Comparison of ENCODE assay signal across 14 mouse cellular contexts in genomic region chr6:112928841-112929240, GRCm38 (mm10). TPM values are rescaled to one million over a fixed set of nuclear protein-coding genes. Genes with fewer than 3 reads are reported as not detected.
DNase-seq lines count a peak whose midpoint lies in the region; ATAC-seq lines count a peak whose summit lies in the region.
"Had no signal": no experiment of that assay in that cellular context is flagged by ENCODE, and none has a peak within 500 bp of the region (broad histone marks: within the 10 kb centered on the region; RNA-seq: fewer than 3 reads in every experiment).

No protein-coding gene starts in this region.

- intact Hi-C loops in heart, postnatal 25 days (cut with DNase I) = no loop called here

- no peak overlapping the region for H3K9ac ChIP-seq in forebrain, embryonic 11.5 days (ENCODE audit: low read length)
- H3K9ac ChIP-seq in midbrain, embryonic 13.5 days (replicated peaks) = no peak overlapping the region
- H3K9ac ChIP-seq in midbrain, embryonic 16.5 days (ENCODE audit: low read depth, low read length) = no peak overlapping the region
- H3K9ac ChIP-seq: heart, embryonic 12.5 days had no signal

- H3K4me1 ChIP-seq in forebrain, embryonic 10.5 days = peaks cover 90% of the 10 kb centered on the region
- H3K4me1 ChIP-seq in forebrain, embryonic 11.5 days (replicated peaks; ENCODE audit: control insufficient read depth, insufficient read depth, low read length) = peaks cover 29% of the 10 kb centered on the region
- H3K4me1 ChIP-seq in midbrain, embryonic 13.5 days (replicated peaks) = peaks cover 100% of the 10 kb centered on the region
- H3K4me1 ChIP-seq in midbrain, embryonic 16.5 days (ENCODE audit: control insufficient read depth, insufficient read depth, low read length) = peaks cover 78% of the 10 kb centered on the region

- peaks cover 33% of the 10 kb centered on the region for H3K36me3 ChIP-seq in forebrain, embryonic 10.5 days (replicated peaks)
- H3K36me3 ChIP-seq in forebrain, embryonic 11.5 days (ENCODE audit: control insufficient read depth, insufficient read depth, low read length) = no peaks in the 10 kb centered on the region
- H3K36me3 ChIP-seq in midbrain, embryonic 13.5 days = peaks cover 8% of the 10 kb centered on the region; the same call in 1 of the 2 replicates
- H3K36me3 ChIP-seq in midbrain, embryonic 16.5 days (ENCODE audit: control insufficient read depth, insufficient read depth, low read length) = no peaks in the 10 kb centered on the region
- H3K36me3 ChIP-seq: heart, embryonic 12.5 days had no signal

- H3K27me3 ChIP-seq in forebrain, embryonic 10.5 days (ENCODE audit: poor library complexity, severe bottlenecking) = no peaks in the 10 kb centered on the region
- H3K27me3 ChIP-seq in forebrain, embryonic 11.5 days (ENCODE audit: control insufficient read depth, insufficient read depth, low read length) = no peaks in the 10 kb centered on the region
- no peaks in the 10 kb centered on the region for H3K27me3 ChIP-seq in midbrain, embryonic 13.5 days
- no peaks in the 10 kb centered on the region for H3K27me3 ChIP-seq in midbrain, embryonic 16.5 days (ENCODE audit: control insufficient read depth, insufficient read depth, low read depth, low read length)

- DNase-seq in forebrain, embryonic 10.5 days (ENCODE audit: extremely low spot score, low spot score) = no peak
- DNase-seq in forebrain, embryonic 11.5 days (ENCODE audit: low spot score) = no peak
- peak; percentile 57 for DNase-seq in adrenal gland, postnatal 14 days
- DNase-seq in induced T-regulatory cell, adult 2 months (ENCODE audit: low read depth) = peak; percentile 23
- DNase-seq in heart, postnatal 25 days (ENCODE audit: low spot score) = no peak
- no peak for DNase-seq in ovary, postnatal 10 days (ENCODE audit: low spot score)
- DNase-seq: cerebellum, adult 8-10 months; gastrocnemius, postnatal 25 days; kidney, postnatal 14 days; lung, adult 18-20 months; thymus, postnatal 36 days had no signal

- no peak for ATAC-seq in forebrain, embryonic 11.5 days (replicated peaks; ENCODE audit: low FRiP score)
- ATAC-seq in midbrain, embryonic 13.5 days = no peak
- no peak for ATAC-seq in midbrain, embryonic 16.5 days

- H3K27ac ChIP-seq in forebrain, embryonic 10.5 days = peak overlapping the region; percentile 83; the same call in 1 of the 2 replicates
- H3K27ac ChIP-seq in forebrain, embryonic 11.5 days (ENCODE audit: low read depth, low read length) = no peak overlapping the region
- peak overlapping the region; percentile 87; the same call in 1 of the 2 replicates for H3K27ac ChIP-seq in midbrain, embryonic 13.5 days
- H3K27ac ChIP-seq in midbrain, embryonic 16.5 days (ENCODE audit: low read length) = no peak overlapping the region

- H3K9me3 ChIP-seq in forebrain, embryonic 10.5 days = no peaks in the 10 kb centered on the region
- no peaks in the 10 kb centered on the region for H3K9me3 ChIP-seq in forebrain, embryonic 11.5 days (ENCODE audit: control insufficient read depth, low read length)
- H3K9me3 ChIP-seq in midbrain, embryonic 13.5 days = no peaks in the 10 kb centered on the region
- H3K9me3 ChIP-seq in midbrain, embryonic 16.5 days (replicated peaks; ENCODE audit: control insufficient read depth, low read length, poor library complexity, severe bottlenecking) = no peaks in the 10 kb centered on the region
- H3K9me3 ChIP-seq: heart, embryonic 12.5 days had no signal

- WGBS in forebrain, embryonic 10.5 days = 95% methylated on average over 6 of the region's 6 CpGs
- WGBS in forebrain, embryonic 11.5 days = 93% methylated on average over 6 of the region's 6 CpGs
- WGBS in midbrain, embryonic 13.5 days = 74% methylated on average over 6 of the region's 6 CpGs
- 67% methylated on average over 6 of the region's 6 CpGs for WGBS in midbrain, embryonic 16.5 days

- no peak overlapping the region for H3K4me3 ChIP-seq in forebrain, embryonic 10.5 days
- H3K4me3 ChIP-seq in forebrain, embryonic 11.5 days (ENCODE audit: low read depth, low read length) = no peak overlapping the region
- H3K4me3 ChIP-seq in midbrain, embryonic 13.5 days (replicated peaks) = no peak overlapping the region
- no peak overlapping the region for H3K4me3 ChIP-seq in midbrain, embryonic 16.5 days (ENCODE audit: low read depth, low read length)
- H3K4me3 ChIP-seq: heart, embryonic 12.5 days had no signal

- no peak overlapping the region for H3K4me2 ChIP-seq in forebrain, embryonic 11.5 days (ENCODE audit: low read depth, low read length, severe bottlenecking)
- H3K4me2 ChIP-seq in midbrain, embryonic 13.5 days (replicated peaks) = no peak overlapping the region
- H3K4me2 ChIP-seq in midbrain, embryonic 16.5 days (ENCODE audit: low read length) = no peak overlapping the region
- H3K4me2 ChIP-seq: heart, embryonic 12.5 days had no signal

RNA-seq across cellular contexts. Expression of gene Srgap3, which starts 18.2 kb away (rescaled TPM):
- polyA plus RNA-seq in forebrain, embryonic 10.5 days (2016; fragmentation: Nextera tagmentation; extraction: Ambion mirVana) = 14.8 and 16.5 TPM in 2 replicates
- 37.8 and 38.5 TPM in 2 replicates for polyA plus RNA-seq in forebrain, embryonic 11.5 days (2014; fragmentation: Nextera tagmentation; extraction: Ambion mirVana)
- 49.8 and 53.5 TPM in 2 replicates for polyA plus RNA-seq in midbrain, embryonic 13.5 days (2015; fragmentation: Nextera tagmentation; extraction: Ambion mirVana)
- 37.4 and 38.6 TPM in 2 replicates for polyA plus RNA-seq in midbrain, embryonic 16.5 days (2015; fragmentation: Nextera tagmentation; extraction: Ambion mirVana)
- 13.0 and 18.7 TPM in 2 replicates for total RNA-seq in adrenal gland, postnatal 14 days (2021)
- total RNA-seq in heart, postnatal 25 days (2021) = 1 to 10 TPM; 1.2 TPM

Comparison
In these comparisons a context has a peak if more than half of its experiments do, and no peak if none do; other contexts are left out.
1. H3K27ac ChIP-seq: peak in forebrain, embryonic 10.5 days (single experiment) and midbrain, embryonic 13.5 days (single experiment); none in forebrain, embryonic 11.5 days (single experiment) and midbrain, embryonic 16.5 days (single experiment).
2. DNase-seq: peak in adrenal gland, postnatal 14 days (single experiment) and induced T-regulatory cell, adult 2 months (single experiment); none in forebrain, embryonic 10.5 days (single experiment), forebrain, embryonic 11.5 days (single experiment), heart, postnatal 25 days (single experiment) and ovary, postnatal 10 days (single experiment).